Mouse (Mus musculus) forebrain, embryonic 14.5 days (tissue): ENCODE measurements around the gene Usf2. TPM values are rescaled to one million over a fixed set of nuclear protein-coding genes. Genes with fewer than 3 reads are reported as not detected.
"Not testable (repeated sequence)": the region's sequence is repeated elsewhere in the genome, so short reads cannot be mapped to it uniquely, and the experiment has no call there.

Experiments used
- ATAC-seq: fragments of 200-750 bp; cut with Nextera tagmentation; 2 replicates; pipeline ENCODE4 v1.8.0; 2017; ENCODE audit warnings: mild to moderate bottlenecking, moderate library complexity
- DNase-seq: peaks from one replicate; pipeline ENCODE4 v3.0.0-alpha.2; 2015; ENCODE audit warnings: low spot score
- H3K27ac ChIP-seq: fragments of 300-500 bp; sonication (generic); 2 replicates; pipeline ENCODE4 v1.5.1; 2014; ENCODE audit warnings: low read depth, mild to moderate bottlenecking, control low read depth, low read length, moderate library complexity
- H3K27me3 ChIP-seq: fragments of 300-500 bp; sonication (generic); replicated peaks from 2 replicates; pipeline ENCODE4 v1.6.1; 2014; ENCODE audit warnings: low read length, control low read depth, mixed read lengths; ENCODE audit not compliant: control insufficient read depth, insufficient read depth
- H3K36me3 ChIP-seq: fragments of 300-500 bp; sonication (generic); 2 replicates; pipeline ENCODE4 v1.6.1; 2014; ENCODE audit warnings: low read length, control low read depth; ENCODE audit not compliant: control insufficient read depth, insufficient read depth
- H3K4me1 ChIP-seq: fragments of 300-500 bp; sonication (generic); 2 replicates; pipeline ENCODE4 v1.6.1; 2014; ENCODE audit warnings: antibody characterized with exemption, low read length, control low read depth; ENCODE audit not compliant: control insufficient read depth, insufficient read depth
- H3K4me2 ChIP-seq: fragments of 300-500 bp; sonication (generic); 2 replicates; pipeline ENCODE4 v1.6.1; 2014; ENCODE audit warnings: mild to moderate bottlenecking, control low read depth, low read length
- H3K4me3 ChIP-seq: fragments of 300-500 bp; sonication (generic); 2 replicates; pipeline ENCODE4 v1.5.1; 2014; ENCODE audit warnings: low read depth, low read length, control low read depth
- H3K9ac ChIP-seq: fragments of 300-500 bp; sonication (generic); 2 replicates; pipeline ENCODE4 v1.6.1; 2014; ENCODE audit warnings: mild to moderate bottlenecking, low read length, control low read depth, moderate library complexity
- H3K9me3 ChIP-seq: fragments of 300-500 bp; sonication (generic); replicated peaks from 2 replicates; pipeline ENCODE4 v1.6.1; 2016; ENCODE audit warnings: low read length, control low read depth, mixed read lengths; ENCODE audit not compliant: control insufficient read depth
- WGBS: fragments of 180-500 bp; shearing (Covaris S2); extraction: QIAGEN DNeasy Blood & Tissue Kit; methylation state at CpG from one replicate; pipeline ENCODE4 v1.1.7; 2014; 5-methylcytosine and 5-hydroxymethylcytosine counted together
- polyA plus RNA-seq: library from polyadenylated mRNA; unstranded; fragments of >200 nt; fragmentation: Nextera tagmentation; extraction: Ambion mirVana; gene quantifications from 2 replicates; pipeline ENCODE4 v1.2.1, GENCODE M21; 2014

Gene Usf2
- polyA plus RNA-seq, 1 experiment from 2014 or later, result 25.0 TPM

DNA sequence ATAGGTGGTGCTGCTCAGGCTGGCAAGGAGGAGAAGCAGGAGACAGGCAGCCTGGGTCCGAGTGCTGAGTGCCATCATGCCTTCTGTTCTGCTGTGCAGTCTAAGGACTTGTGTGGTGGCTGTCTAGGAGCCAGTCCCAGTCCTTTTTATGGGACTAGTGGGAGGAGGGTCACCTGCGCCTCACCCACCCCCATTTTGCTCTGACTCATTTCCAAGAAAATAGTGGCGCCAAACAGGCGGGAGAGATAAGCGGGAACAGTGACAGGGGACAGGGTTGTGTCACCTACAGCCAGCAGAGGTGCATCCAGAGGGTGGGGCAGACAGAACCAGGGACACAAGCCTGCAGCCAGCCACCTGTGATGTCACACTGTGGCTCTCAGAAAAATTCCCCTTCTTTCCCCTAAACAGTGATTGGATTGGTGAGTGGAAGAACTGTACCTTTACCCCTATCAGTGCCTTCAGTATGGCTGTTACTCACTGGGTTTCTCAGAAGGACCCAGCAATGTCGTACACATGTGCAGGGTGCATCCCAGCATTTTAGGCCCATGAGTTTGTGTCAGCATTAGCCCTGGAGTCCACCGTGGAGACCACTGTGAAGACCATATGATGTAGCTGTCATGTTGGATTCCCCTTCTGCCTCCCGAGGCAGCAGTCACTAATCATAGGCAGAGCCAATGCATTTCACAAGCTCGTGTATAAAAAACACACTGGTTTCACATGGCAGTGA, 12.5 kb downstream of the Usf2 start, which contains the start of gene Hamp:
Hamp (minus strand) TSS at position 124 of the 727 bp plus-strand sequence.
- no peak within 1 kb of the TSS for H3K4me3 ChIP-seq
- no peak for ATAC-seq
- no peaks in the 10 kb centered on the region for H3K27me3 ChIP-seq
- no peaks in the 10 kb centered on the region for H3K4me1 ChIP-seq
- no peak within 1 kb of the TSS for H3K9ac ChIP-seq
- H3K9me3 ChIP-seq, result no peaks in the 10 kb centered on the region
- 78% methylated on average over 9 of the region's 9 CpGs for WGBS
- no peak within 1 kb of the TSS for H3K4me2 ChIP-seq
- DNase-seq, result no peak
- H3K27ac ChIP-seq, result no peak within 1 kb of the TSS
- peaks cover 21% of the 10 kb centered on the region for H3K36me3 ChIP-seq

- H3K4me2 ChIP-seq, DNase-seq, H3K27me3 ChIP-seq, H3K4me3 ChIP-seq, H3K27ac ChIP-seq, H3K9ac ChIP-seq, H3K4me1 ChIP-seq, H3K9me3 ChIP-seq, ATAC-seq: not testable (repeated sequence)
- H3K36me3 ChIP-seq, result peaks cover 16% of the 10 kb centered on the region
- 62% methylated on average over 3 of the region's 3 CpGs for WGBS
These were observed 14.2 kb downstream of the Usf2 start for GRCm38 (mm10) chr7:30942365-30942764.

GRCm38 (mm10) chr7:30940070-30940469, 16.5 kb downstream of the Usf2 start:
- DNase-seq, H3K27me3 ChIP-seq, H3K36me3 ChIP-seq, H3K4me3 ChIP-seq, ATAC-seq, H3K9ac ChIP-seq, H3K9me3 ChIP-seq, H3K4me1 ChIP-seq, H3K27ac ChIP-seq, H3K4me2 ChIP-seq: not testable (repeated sequence)
- 90% methylated on average over 1 of the region's 1 CpGs for WGBS

DNA sequence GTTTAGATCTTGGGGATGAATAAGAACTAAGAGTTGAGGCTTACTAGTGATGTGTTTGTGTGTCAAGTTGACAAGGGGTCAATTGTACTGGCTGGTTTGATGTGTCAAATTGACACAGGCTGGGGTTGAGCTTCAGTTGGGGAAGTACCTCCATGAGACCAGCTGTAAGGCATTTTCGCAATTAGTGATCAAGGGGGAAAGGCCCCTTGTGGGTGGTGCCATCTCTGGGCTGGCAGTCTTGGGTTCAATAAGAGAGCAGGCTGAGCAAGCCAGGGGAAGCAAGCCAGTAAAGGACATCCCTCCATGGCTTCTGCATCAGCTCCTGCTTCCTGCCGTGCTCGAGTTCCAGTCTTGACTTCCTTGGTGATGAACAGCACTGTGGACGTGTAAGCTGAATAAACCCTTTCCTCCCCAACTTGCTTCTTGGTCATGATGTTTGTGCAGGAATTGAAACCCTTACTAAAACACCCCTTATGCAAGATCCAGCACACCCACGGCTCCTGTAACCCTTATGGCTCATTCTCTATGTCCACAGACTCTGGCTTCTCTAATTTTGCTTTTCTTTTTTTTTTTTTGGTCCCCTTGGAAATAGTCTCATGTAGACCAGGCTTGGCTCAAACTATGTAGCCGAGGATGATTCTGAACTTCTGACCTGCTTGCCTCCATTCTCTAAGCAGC, 21.0 kb downstream of the Usf2 start:
- ATAC-seq, H3K4me1 ChIP-seq, H3K9me3 ChIP-seq, DNase-seq, H3K27me3 ChIP-seq, H3K27ac ChIP-seq, H3K4me3 ChIP-seq, H3K4me2 ChIP-seq, H3K9ac ChIP-seq, H3K36me3 ChIP-seq: not testable (repeated sequence)
- WGBS, result 79% methylated on average over 6 of the region's 6 CpGs

GRCm38 (mm10) chr7:30924581-30924980, 32.0 kb downstream of the Usf2 start, which contains the start of gene Hamp2:
Gene Hamp2, minus strand, starts transcription at chr7:30924681.
- H3K4me3 ChIP-seq, H3K36me3 ChIP-seq, ATAC-seq, H3K9ac ChIP-seq, H3K4me1 ChIP-seq, H3K27me3 ChIP-seq, H3K4me2 ChIP-seq, H3K27ac ChIP-seq, DNase-seq, H3K9me3 ChIP-seq: not testable (repeated sequence)
- WGBS, result 82% methylated on average over 2 of the region's 2 CpGs

GRCm38 (mm10) chr7:30924071-30924470, 32.5 kb downstream of the Usf2 start:
- Histone ChIP-seq H3K4me2 (no peak overlapping the region), H3K4me1 (no peaks in the 10 kb centered on the region), H3K9ac (no peak overlapping the region), H3K4me3 (no peak overlapping the region), H3K27me3 (no peaks in the 10 kb centered on the region), H3K9me3 (no peaks in the 10 kb centered on the region), H3K27ac (no peak overlapping the region), H3K36me3 (no peaks in the 10 kb centered on the region)
- WGBS, result 66% methylated on average over 3 of the region's 3 CpGs
- DNase-seq, result no peak
- ATAC-seq, result no peak

DNA sequence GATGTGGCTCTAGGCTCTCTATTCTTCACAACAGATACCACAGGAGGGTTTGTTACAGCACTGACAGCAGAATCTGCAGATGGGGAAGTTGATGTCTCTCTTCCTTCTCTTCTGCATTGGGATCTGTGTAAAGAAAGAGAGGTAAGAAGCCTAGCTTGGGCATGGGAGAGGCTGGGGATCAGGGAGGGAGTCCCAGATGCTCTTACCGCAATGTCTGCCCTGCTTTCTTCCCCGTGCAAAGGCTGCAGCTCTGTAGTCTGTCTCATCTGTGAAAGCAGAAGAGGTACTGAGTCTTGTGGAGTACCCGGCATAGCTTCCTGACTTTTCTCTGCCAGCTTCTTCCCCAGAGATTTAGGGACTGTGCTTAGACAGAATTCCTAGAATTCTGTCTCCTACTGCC, 34.1 kb downstream of the Usf2 start:
- not testable (repeated sequence) for H3K4me1 ChIP-seq, ATAC-seq
- WGBS, result 41% methylated on average over 3 of the region's 3 CpGs

DNA sequence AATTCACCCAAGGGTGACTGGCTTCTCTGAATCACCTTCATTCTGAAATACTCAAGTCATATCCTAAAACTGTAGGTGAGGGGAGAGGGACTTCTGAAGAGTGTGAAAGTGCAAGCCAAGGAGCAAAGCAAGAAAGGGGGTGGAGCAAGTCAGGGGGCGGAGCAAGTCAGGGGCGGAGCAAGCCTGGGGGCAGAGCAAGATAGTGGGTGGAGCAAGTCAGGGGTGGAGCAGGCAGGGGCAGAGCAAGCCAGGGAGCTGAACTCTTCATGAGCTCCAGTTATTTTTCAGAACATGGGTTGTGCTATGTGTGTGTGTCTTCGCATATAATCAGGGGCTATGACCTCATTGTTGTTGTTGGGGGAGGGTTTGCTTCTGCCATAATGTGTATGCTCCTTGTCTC, 36.4 kb downstream of the Usf2 start:
- Histone ChIP-seq H3K27me3 (no peaks in the 10 kb centered on the region), H3K9me3 (no peaks in the 10 kb centered on the region), H3K4me3 (no peak overlapping the region), H3K9ac (no peak overlapping the region), H3K4me2 (no peak overlapping the region), H3K36me3 (no peaks in the 10 kb centered on the region), H3K4me1 (no peaks in the 10 kb centered on the region), H3K27ac (no peak overlapping the region)
- WGBS, result 58% methylated on average over 3 of the region's 3 CpGs
- DNase-seq (no peak), ATAC-seq (no peak)

More for the DNA sequence above, 34.1 kb downstream of the Usf2 start:
- H3K27ac ChIP-seq, H3K9ac ChIP-seq, H3K4me2 ChIP-seq, H3K27me3 ChIP-seq, H3K9me3 ChIP-seq, H3K36me3 ChIP-seq, H3K4me3 ChIP-seq, DNase-seq: not testable (repeated sequence)

DNA sequence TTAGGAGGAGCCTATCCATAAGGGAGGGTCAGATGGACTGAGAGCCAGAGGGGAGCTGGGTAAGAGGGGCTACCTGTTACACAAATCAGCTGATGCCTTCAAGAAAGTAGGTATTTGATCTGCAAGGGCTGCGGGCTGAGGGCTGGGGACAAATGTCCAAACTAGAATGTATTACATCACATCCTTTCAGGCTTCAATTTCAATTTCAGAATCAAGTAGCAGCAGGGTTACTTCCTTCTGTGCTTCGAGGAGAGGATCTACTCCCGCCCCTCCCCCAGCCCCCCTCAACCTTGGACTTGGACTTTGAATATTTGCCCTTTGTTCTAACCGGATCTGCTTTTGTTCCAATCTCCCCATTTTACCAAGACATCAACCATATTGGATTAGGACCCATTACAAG, 39.4 kb downstream of the Usf2 start:
- no peaks in the 10 kb centered on the region for H3K27me3 ChIP-seq
- no peak overlapping the region for H3K4me2 ChIP-seq
- no peaks in the 10 kb centered on the region for H3K9me3 ChIP-seq
- no peak for ATAC-seq
- no peaks in the 10 kb centered on the region for H3K4me1 ChIP-seq
- no peak overlapping the region for H3K9ac ChIP-seq
- 39% methylated on average over 4 of the region's 4 CpGs for WGBS
- H3K27ac ChIP-seq, result no peak overlapping the region
- DNase-seq, result no peak
- no peaks in the 10 kb centered on the region for H3K36me3 ChIP-seq
- no peak overlapping the region for H3K4me3 ChIP-seq
